Mouse (Mus musculus): ENCODE data around the gene Pnpla1.
A peak's percentile ranks its signal among the peaks of the same experiment; 100 is the strongest.

Gene Pnpla1

GRCm38 (mm10) chr17:28922096-28922495 lies 63.9 kb downstream of the Pnpla1 start:
- DNase-seq (ENCODE audit: low spot score in 2 of 2) = no peak

- peak in 1 of 2 experiments; percentile 34 for DNase-seq (ENCODE audit: low spot score in 2 of 2)
These were observed 66.9 kb downstream of the Pnpla1 start for GRCm38 (mm10) chr17:28924957-28925595.

- DNase-seq (ENCODE audit: low spot score in 2 of 2) = peak; percentile 79 to 80
These were observed 68.2 kb downstream of the Pnpla1 start for GRCm38 (mm10) chr17:28926380-28926779.

- DNase-seq (ENCODE audit: low spot score in 2 of 2) = peak in 1 of 2 experiments; percentile 52
These were observed 68.8 kb downstream of the Pnpla1 start for GRCm38 (mm10) chr17:28926866-28927635.

- no peak for DNase-seq (ENCODE audit: low spot score in 2 of 2)
These were observed 69.8 kb downstream of the Pnpla1 start for GRCm38 (mm10) chr17:28928004-28928403.

- DNase-seq (ENCODE audit: low spot score in 2 of 2) = no peak
These were observed 71.2 kb downstream of the Pnpla1 start for GRCm38 (mm10) chr17:28929369-28929768.

- no peak for DNase-seq (ENCODE audit: low spot score in 2 of 2)
These were observed 72.3 kb downstream of the Pnpla1 start for GRCm38 (mm10) chr17:28930392-28931074.

GRCm38 (mm10) chr17:28931436-28932211 lies 73.4 kb downstream of the Pnpla1 start:
- DNase-seq (ENCODE audit: low spot score in 2 of 2) = peak; percentile 55 to 69

GRCm38 (mm10) chr17:28932274-28932673 lies 74.1 kb downstream of the Pnpla1 start:
- no peak for DNase-seq (ENCODE audit: low spot score in 2 of 2)

GRCm38 (mm10) chr17:28934120-28934916 lies 76.1 kb downstream of the Pnpla1 start:
- DNase-seq (ENCODE audit: low spot score in 2 of 2) = no peak

GRCm38 (mm10) chr17:28936133-28936532 lies 77.9 kb downstream of the Pnpla1 start:
- DNase-seq (ENCODE audit: low spot score in 2 of 2) = no peak

- peak; percentile 54 to 67 for DNase-seq (ENCODE audit: low spot score in 2 of 2)
These were observed 78.6 kb downstream of the Pnpla1 start for GRCm38 (mm10) chr17:28936622-28937345.
